Comparison of ENCODE assay signal across 7 mouse cellular contexts in genomic region chr15:77841361-77842046, GRCm38 (mm10). TPM values are rescaled to one million over a fixed set of nuclear protein-coding genes. Genes with fewer than 3 reads are reported as not detected.
DNase-seq lines count a peak whose midpoint lies in the region; ATAC-seq and TF ChIP-seq lines count a peak whose summit lies in the region.

No protein-coding gene starts in this region.

- H3K4me2 ChIP-seq in forebrain, embryonic 14.5 days (ENCODE audit: low read length): peak overlapping the region; percentile 94
- peak overlapping the region; percentile 84 for H3K4me2 ChIP-seq in lung, embryonic 15.5 days

- intact Hi-C loops in heart, postnatal 14 days (cut with DNase I): loop anchor here (5.0 kb wide), 1 partner anchor 66 kb away; no protein-coding TSS in a partner anchor

- H3K4me1 ChIP-seq in G1E (ENCODE audit: insufficient read depth, low read depth, low read length): peaks cover 65% of the 10 kb centered on the region
- peaks cover 29% of the 10 kb centered on the region for H3K4me1 ChIP-seq in forebrain, embryonic 14.5 days (ENCODE audit: control insufficient read depth, insufficient read depth, low read length)
- H3K4me1 ChIP-seq in lung, embryonic 15.5 days: peaks cover 48% of the 10 kb centered on the region

- H3K4me3 ChIP-seq in G1E (ENCODE audit: low read depth, low read length): peak overlapping the region; percentile 97
- H3K4me3 ChIP-seq in forebrain, embryonic 14.5 days (ENCODE audit: low read depth, low read length): peak overlapping the region; percentile 86
- H3K4me3 ChIP-seq in lung, embryonic 15.5 days: peak overlapping the region; percentile 87

- H3K27ac ChIP-seq in forebrain, embryonic 14.5 days (ENCODE audit: low read depth, low read length): peak overlapping the region; percentile 78
- H3K27ac ChIP-seq in lung, embryonic 15.5 days: peak overlapping the region; percentile 97

- no peak for DNase-seq in G1E (ENCODE audit: low spot score)
- peak; percentile 54 for DNase-seq in brain, adult 2 months (ENCODE audit: low read depth, low spot score)
- DNase-seq in forebrain, embryonic 14.5 days (ENCODE audit: low spot score): peak; percentile 79
- peak; percentile 78 for DNase-seq in heart, postnatal 14 days
- DNase-seq in kidney, postnatal 4 days: peak; percentile 78 to 85
- peak; percentile 30 for DNase-seq in ovary, postnatal 14 days (ENCODE audit: low spot score)

- peak overlapping the region; percentile 78 for H3K9ac ChIP-seq in forebrain, embryonic 14.5 days (ENCODE audit: low read length)
- peak overlapping the region; percentile 97 for H3K9ac ChIP-seq in lung, embryonic 15.5 days

- H3K36me3 ChIP-seq in G1E (replicated peaks): peaks cover 24% of the 10 kb centered on the region
- no peaks in the 10 kb centered on the region for H3K36me3 ChIP-seq in forebrain, embryonic 14.5 days (ENCODE audit: control insufficient read depth, insufficient read depth, low read length)
- no peaks in the 10 kb centered on the region for H3K36me3 ChIP-seq in lung, embryonic 15.5 days

- no peak for TF ChIP-seq CTCF in G1E (IDR thresholded peaks at IDR 0.05; ENCODE audit: low read depth, low read length)

- peaks cover 4% of the 10 kb centered on the region; the same call in 1 of the 2 replicates for H3K27me3 ChIP-seq in G1E (ENCODE audit: insufficient read depth, low read length)
- no peaks in the 10 kb centered on the region for H3K27me3 ChIP-seq in forebrain, embryonic 14.5 days (replicated peaks; ENCODE audit: control insufficient read depth, insufficient read depth, low read length)
- no peaks in the 10 kb centered on the region for H3K27me3 ChIP-seq in lung, embryonic 15.5 days

- no peak for ATAC-seq in G1E (ENCODE audit: extremely low read depth, insufficient number of reproducible peaks, low FRiP score, poor library complexity, severe bottlenecking)
- ATAC-seq in forebrain, embryonic 14.5 days: peak; percentile 56
- ATAC-seq in lung, embryonic 15.5 days (ENCODE audit: borderline replicate concordance, extremely low read depth, low FRiP score, low TSS enrichment): peak; percentile 1

- no peaks in the 10 kb centered on the region for H3K9me3 ChIP-seq in G1E (replicated peaks)
- H3K9me3 ChIP-seq in forebrain, embryonic 14.5 days (replicated peaks; ENCODE audit: control insufficient read depth, low read length): no peaks in the 10 kb centered on the region
- no peaks in the 10 kb centered on the region for H3K9me3 ChIP-seq in lung, embryonic 15.5 days

- WGBS in forebrain, embryonic 14.5 days: under 1% methylated on average over 78 of the region's 80 CpGs
- WGBS in lung, embryonic 15.5 days: under 1% methylated on average over 78 of the region's 80 CpGs

RNA-seq across cellular contexts. Expression of gene Myh9, which starts 0.5 kb away (rescaled TPM):
- total RNA-seq in G1E (2014; fragmentation: Nextera tagmentation) (151 and 171 TPM in 2 replicates), G1E (2017) (94.4 and 132 TPM in 2 replicates)
- 197 and 198 TPM in 2 replicates for polyA plus RNA-seq in G1E (2012)
- polyA plus RNA-seq in forebrain, embryonic 14.5 days (2014; fragmentation: Nextera tagmentation; extraction: Ambion mirVana): 10.8 and 14.6 TPM in 2 replicates
- total RNA-seq in heart, postnatal 14 days (2021): 100 to 1,000 TPM; 140 to 172 TPM
- polyA plus RNA-seq in lung, embryonic 15.5 days (2015; fragmentation: Nextera tagmentation; extraction: Ambion mirVana): 62.5 and 67.7 TPM in 2 replicates
